Mouse (Mus musculus) lung, adult 2 months (tissue): ENCODE results near the gene Gnb4.

Experiments used
- CTCF ChIP-seq: fragments of 200-500 bp; IDR thresholded peaks from 2 replicates; pipeline ENCODE4 v1.5.1; 2011; ENCODE audit warnings: mild to moderate bottlenecking, low read length, control low read depth; ENCODE audit not compliant: insufficient read depth
- POLR2A ChIP-seq: fragments of 200-500 bp; IDR thresholded peaks from 2 replicates; pipeline ENCODE4 v1.6.1; 2011; ENCODE audit warnings: low read depth, mild to moderate bottlenecking, control low read depth, low read length, borderline replicate concordance; ENCODE audit errors: extremely low read depth

- TF ChIP-seq CTCF (no peak), POLR2A (no peak)
Measured at GRCm38 (mm10) chr3:32621658-32622057, 5.3 kb upstream of the Gnb4 start.
